Mouse (Mus musculus) embryonic facial prominence, embryonic 14.5 days (tissue): Measurements from ENCODE around the gene Wap. TPM values are rescaled to one million over a fixed set of nuclear protein-coding genes. Genes with fewer than 3 reads are reported as not detected.

Source experiments
- ATAC-seq: fragments of 200-750 bp; cut with Nextera tagmentation; 2 replicates; pipeline ENCODE4 v1.8.0; 2017; ENCODE audit warnings: low read depth, moderate number of reproducible peaks, moderate TSS enrichment
- DNase-seq: peaks from one replicate; pipeline ENCODE4 v3.0.0-alpha.2; 2015; ENCODE audit warnings: low spot score
- H3K27ac ChIP-seq: fragments of 300-500 bp; sonication (generic); replicated peaks from 2 replicates; pipeline ENCODE4 v1.5.1; 2014; ENCODE audit warnings: low read depth, mild to moderate bottlenecking, low read length, moderate library complexity
- H3K27me3 ChIP-seq: fragments of 300-500 bp; sonication (generic); replicated peaks from 2 replicates; pipeline ENCODE4 v1.6.1; 2014; ENCODE audit warnings: low read length; ENCODE audit not compliant: control insufficient read depth, insufficient read depth
- H3K36me3 ChIP-seq: fragments of 300-500 bp; sonication (generic); 2 replicates; pipeline ENCODE4 v1.6.1; 2014; ENCODE audit warnings: low read length, mixed read lengths; ENCODE audit not compliant: control insufficient read depth, insufficient read depth
- H3K4me1 ChIP-seq: fragments of 300-500 bp; sonication (generic); 2 replicates; pipeline ENCODE4 v1.6.1; 2014; ENCODE audit warnings: antibody characterized with exemption, low read length; ENCODE audit not compliant: control insufficient read depth, insufficient read depth
- H3K4me2 ChIP-seq: fragments of 300-500 bp; sonication (generic); 2 replicates; pipeline ENCODE4 v1.6.1; 2014; ENCODE audit warnings: low read depth, mild to moderate bottlenecking, low read length, moderate library complexity, mixed read lengths
- H3K4me3 ChIP-seq: fragments of 300-500 bp; sonication (generic); 2 replicates; pipeline ENCODE4 v1.5.1; 2014; ENCODE audit warnings: low read depth, mild to moderate bottlenecking, low read length
- H3K9ac ChIP-seq: fragments of 300-500 bp; sonication (generic); 2 replicates; pipeline ENCODE4 v1.6.1; 2014; ENCODE audit warnings: low read depth, mild to moderate bottlenecking, low read length, moderate library complexity, mixed read lengths
- H3K9me3 ChIP-seq: fragments of 300-500 bp; sonication (generic); 2 replicates; pipeline ENCODE4 v1.6.1; 2016; ENCODE audit warnings: low read length; ENCODE audit not compliant: control insufficient read depth
- WGBS: fragments of 180-500 bp; shearing (Covaris S2); extraction: QIAGEN DNeasy Blood & Tissue Kit; methylation state at CpG from one replicate; pipeline ENCODE4 v1.1.7; 2014; 5-methylcytosine and 5-hydroxymethylcytosine counted together
- polyA plus RNA-seq: library from polyadenylated mRNA; unstranded; fragments of >200 nt; fragmentation: Nextera tagmentation; extraction: Ambion mirVana; gene quantifications from 2 replicates; pipeline ENCODE4 v1.2.1, GENCODE M21; 2014

Wap gene
- polyA plus RNA-seq, 1 experiment from 2014 or later, result not detected

GRCm38 (mm10) chr11:6596616-6597015 is 41.8 kb downstream of the Wap start:
- ATAC-seq (no peak), DNase-seq (no peak)
- no peak overlapping the region for H3K4me2 ChIP-seq
- H3K36me3 ChIP-seq, result peaks cover 71% of the 10 kb centered on the region
- H3K27me3 ChIP-seq, result no peaks in the 10 kb centered on the region
- H3K4me1 ChIP-seq, result no peaks in the 10 kb centered on the region
- no peak overlapping the region for H3K9ac ChIP-seq
- no peak overlapping the region for H3K4me3 ChIP-seq
- no peak overlapping the region for H3K27ac ChIP-seq
- no peaks in the 10 kb centered on the region for H3K9me3 ChIP-seq
- WGBS, result 81% methylated on average over 3 of the region's 3 CpGs

GRCm38 (mm10) chr11:6596205-6596604 is 42.2 kb downstream of the Wap start:
- H3K4me3 ChIP-seq, result no peak overlapping the region
- no peak overlapping the region for H3K9ac ChIP-seq
- DNase-seq, result no peak
- no peaks in the 10 kb centered on the region for H3K4me1 ChIP-seq
- 97% methylated on average over 6 of the region's 6 CpGs for WGBS
- H3K27me3 ChIP-seq, result no peaks in the 10 kb centered on the region
- H3K4me2 ChIP-seq, result no peak overlapping the region
- H3K36me3 ChIP-seq, result peaks cover 75% of the 10 kb centered on the region
- no peaks in the 10 kb centered on the region for H3K9me3 ChIP-seq
- no peak overlapping the region for H3K27ac ChIP-seq
- ATAC-seq, result no peak

- no peak overlapping the region for H3K9ac ChIP-seq
- H3K4me3 ChIP-seq, result no peak overlapping the region
- no peak for ATAC-seq
- no peaks in the 10 kb centered on the region for H3K27me3 ChIP-seq
- H3K36me3 ChIP-seq, result peaks cover 84% of the 10 kb centered on the region
- H3K4me2 ChIP-seq, result no peak overlapping the region
- no peak overlapping the region for H3K27ac ChIP-seq
- no peaks in the 10 kb centered on the region for H3K4me1 ChIP-seq
- DNase-seq, result no peak
- H3K9me3 ChIP-seq, result no peaks in the 10 kb centered on the region
- 79% methylated on average over 5 of the region's 5 CpGs for WGBS
Measured at GRCm38 (mm10) chr11:6595339-6595738, 43.1 kb downstream of the Wap start.

GRCm38 (mm10) chr11:6594845-6595244 is 43.6 kb downstream of the Wap start:
- Histone ChIP-seq H3K4me2 (no peak overlapping the region), H3K9me3 (no peaks in the 10 kb centered on the region), H3K9ac (no peak overlapping the region), H3K27me3 (no peaks in the 10 kb centered on the region), H3K4me3 (no peak overlapping the region), H3K36me3 (peaks cover 89% of the 10 kb centered on the region), H3K4me1 (no peaks in the 10 kb centered on the region), H3K27ac (peak overlapping the region; percentile 39; the same call in 1 of the 2 replicates)
- WGBS, result 56% methylated on average over 6 of the region's 6 CpGs
- ATAC-seq (peak; percentile 24; the same call in 1 of the 2 replicates), DNase-seq (peak; percentile 54)

GRCm38 (mm10) chr11:6593406-6593805 is 45.0 kb downstream of the Wap start:
- no peak overlapping the region for H3K9ac ChIP-seq
- no peaks in the 10 kb centered on the region for H3K4me1 ChIP-seq
- H3K27me3 ChIP-seq, result no peaks in the 10 kb centered on the region
- H3K9me3 ChIP-seq, result no peaks in the 10 kb centered on the region
- peak overlapping the region; percentile 44; the same call in 1 of the 2 replicates for H3K27ac ChIP-seq
- no peak for DNase-seq
- no peak overlapping the region for H3K4me2 ChIP-seq
- no peak for ATAC-seq
- no peak overlapping the region for H3K4me3 ChIP-seq
- WGBS, result 65% methylated on average over 9 of the region's 11 CpGs
- peaks cover 97% of the 10 kb centered on the region for H3K36me3 ChIP-seq

GRCm38 (mm10) chr11:6590933-6591675 is 47.3 kb downstream of the Wap start:
- Histone ChIP-seq H3K4me2 (no peak overlapping the region), H3K9ac (no peak overlapping the region), H3K36me3 (peaks cover 93% of the 10 kb centered on the region), H3K9me3 (no peaks in the 10 kb centered on the region), H3K4me3 (no peak overlapping the region), H3K27me3 (no peaks in the 10 kb centered on the region), H3K27ac (no peak overlapping the region), H3K4me1 (no peaks in the 10 kb centered on the region)
- ATAC-seq (no peak), DNase-seq (no peak)
- 84% methylated on average over 10 of the region's 10 CpGs for WGBS

- no peaks in the 10 kb centered on the region for H3K27me3 ChIP-seq
- WGBS, result 93% methylated on average over 7 of the region's 7 CpGs
- no peak overlapping the region for H3K4me2 ChIP-seq
- no peaks in the 10 kb centered on the region for H3K9me3 ChIP-seq
- H3K9ac ChIP-seq, result no peak overlapping the region
- no peak overlapping the region for H3K4me3 ChIP-seq
- no peak for DNase-seq
- no peak for ATAC-seq
- H3K27ac ChIP-seq, result no peak overlapping the region
- no peaks in the 10 kb centered on the region for H3K4me1 ChIP-seq
- peaks cover 93% of the 10 kb centered on the region for H3K36me3 ChIP-seq
Measured at GRCm38 (mm10) chr11:6589838-6590237, 48.6 kb downstream of the Wap start.

- ATAC-seq (no peak; the same call in 1 of the 2 replicates), DNase-seq (no peak)
- no peaks in the 10 kb centered on the region for H3K4me1 ChIP-seq
- no peak overlapping the region for H3K27ac ChIP-seq
- H3K27me3 ChIP-seq, result no peaks in the 10 kb centered on the region
- no peaks in the 10 kb centered on the region for H3K9me3 ChIP-seq
- H3K36me3 ChIP-seq, result peaks cover 82% of the 10 kb centered on the region
- H3K9ac ChIP-seq, result no peak overlapping the region
- H3K4me2 ChIP-seq, result no peak overlapping the region
- WGBS, result 86% methylated on average over 7 of the region's 7 CpGs
- H3K4me3 ChIP-seq, result no peak overlapping the region
Measured at GRCm38 (mm10) chr11:6588295-6588694, 50.1 kb downstream of the Wap start.
